Mouse (Mus musculus) G1E (cell line): ENCODE data around the gene Kdelc2. TPM values are rescaled to one million over a fixed set of nuclear protein-coding genes. Genes with fewer than 3 reads are reported as not detected.

Experiments
- ATAC-seq: 2 replicates; pipeline ENCODE4 v1.8.0; 2016; ENCODE audit warnings: mild to moderate bottlenecking; ENCODE audit not compliant: insufficient number of reproducible peaks, poor library complexity, low FRiP score, severe bottlenecking; ENCODE audit errors: extremely low read depth
- DNase-seq: peaks from one replicate; pipeline ENCODE4 v3.0.0; 2012; ENCODE audit warnings: low spot score
- H3K27me3 ChIP-seq: 2 replicates; pipeline ENCODE4 v1.6.1; 2012; ENCODE audit warnings: mild to moderate bottlenecking, low read length, inconsistent platforms; ENCODE audit not compliant: insufficient read depth
- H3K36me3 ChIP-seq: replicated peaks from 2 replicates; pipeline ENCODE3; 2012; ENCODE audit warnings: mild to moderate bottlenecking, inconsistent platforms
- H3K4me1 ChIP-seq: 2 replicates; pipeline ENCODE4 v1.6.1; 2012; ENCODE audit warnings: low read depth, low read length, inconsistent platforms, mixed read lengths; ENCODE audit not compliant: insufficient read depth
- H3K4me3 ChIP-seq: 2 replicates; pipeline ENCODE4 v1.5.1; 2012; ENCODE audit warnings: low read depth, mild to moderate bottlenecking, inconsistent platforms, low read length, moderate library complexity, mixed read lengths
- H3K9me3 ChIP-seq: replicated peaks from 2 replicates; pipeline ENCODE4 v1.6.1; 2012; ENCODE audit warnings: inconsistent platforms
- CTCF ChIP-seq: IDR thresholded peaks from 2 replicates; pipeline ENCODE4 v1.5.1; 2012; ENCODE audit warnings: low read depth, low read length, inconsistent platforms, mixed read lengths
- GATA1 ChIP-seq: IDR thresholded peaks from 2 replicates; pipeline ENCODE4 v1.6.1; 2012; ENCODE audit warnings: borderline replicate concordance, low read length, inconsistent platforms, mixed read lengths
- GATA2 ChIP-seq: IDR thresholded peaks from 2 replicates; pipeline ENCODE4 v1.6.1; 2012; ENCODE audit warnings: low read depth, low read length, inconsistent platforms, borderline replicate concordance
- POLR2AphosphoS5 ChIP-seq: IDR thresholded peaks from 2 replicates; pipeline ENCODE4 v1.6.1; 2012; ENCODE audit warnings: low read depth, low read length, inconsistent platforms; ENCODE audit not compliant: insufficient replicate concordance
- TAL1 ChIP-seq: conservative IDR thresholded peaks from 2 replicates; pipeline ENCODE4 v1.6.1; 2012; ENCODE audit warnings: low read depth, low read length, inconsistent platforms, mixed read lengths
- polyA plus RNA-seq: library from polyadenylated mRNA; stranded (reverse); fragments of >175 nt; gene quantifications from 2 replicates; pipeline ENCODE4 v1.2.3, GENCODE M21; 2012
- total RNA-seq, 2 experiments: library from RNA; stranded (forward) in 1 of 2; stranded (reverse) in 1 of 2; fragments of 200-1000 nt in 1 of 2; fragments of >200 nt in 1 of 2; fragmentation: Nextera tagmentation in 1 of 2; gene quantifications; 2 replicates each; pipeline ENCODE4 v1.2.3; 2014 to 2017

Gene Kdelc2
- total and polyA plus RNA-seq, 3 experiments, result 0.05 TPM; not detected in 2

DNA sequence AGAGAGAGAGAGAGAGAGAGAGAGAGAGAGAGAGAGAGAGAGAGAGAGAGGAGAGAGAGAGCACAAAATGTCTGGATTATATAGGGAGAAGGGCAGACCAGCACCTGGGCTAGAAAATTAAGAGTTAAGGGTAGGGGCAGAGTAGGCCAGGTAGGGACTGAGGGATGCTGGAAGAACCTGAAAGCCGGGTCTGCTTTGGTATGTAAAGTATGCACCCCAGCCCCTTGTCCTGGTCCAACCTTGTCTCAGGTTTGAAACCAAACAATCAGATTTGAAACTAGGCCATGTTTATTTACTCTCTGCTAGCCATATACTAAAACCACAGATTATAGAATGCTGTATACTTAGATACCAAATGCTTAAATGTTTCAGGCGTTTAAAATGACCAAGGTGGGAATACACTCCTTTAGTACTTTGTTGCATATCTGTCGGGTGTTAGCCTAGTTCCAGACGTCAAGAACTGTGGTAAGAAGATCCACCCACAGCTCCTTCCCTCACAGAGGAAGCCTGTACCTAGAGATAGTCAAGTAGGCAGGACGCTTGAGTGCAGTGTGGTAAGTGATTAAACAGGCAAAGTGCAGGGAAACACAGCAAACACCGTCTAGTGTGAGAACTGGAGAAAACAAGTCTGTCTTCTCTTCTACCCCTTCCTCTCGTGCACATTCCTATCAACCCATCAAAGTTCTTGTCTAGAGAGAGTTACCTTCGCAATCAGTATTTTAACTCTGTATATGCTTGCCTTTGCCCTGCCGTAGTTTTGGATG, 38.5 kb downstream of the Kdelc2 start:
- TF ChIP-seq POLR2AphosphoS5, result no peak
- TF ChIP-seq TAL1, result no peak
- no peak for TF ChIP-seq GATA1
- TF ChIP-seq CTCF, result no peak
- TF ChIP-seq GATA2, result no peak
- ATAC-seq (no peak), DNase-seq (no peak)
- Histone ChIP-seq H3K36me3 (no peaks in the 10 kb centered on the region), H3K9me3 (no peaks in the 10 kb centered on the region), H3K27me3 (peaks cover 30% of the 10 kb centered on the region), H3K4me1 (peaks cover 2% of the 10 kb centered on the region; the same call in 1 of the 2 replicates), H3K4me3 (no peak overlapping the region)

DNA sequence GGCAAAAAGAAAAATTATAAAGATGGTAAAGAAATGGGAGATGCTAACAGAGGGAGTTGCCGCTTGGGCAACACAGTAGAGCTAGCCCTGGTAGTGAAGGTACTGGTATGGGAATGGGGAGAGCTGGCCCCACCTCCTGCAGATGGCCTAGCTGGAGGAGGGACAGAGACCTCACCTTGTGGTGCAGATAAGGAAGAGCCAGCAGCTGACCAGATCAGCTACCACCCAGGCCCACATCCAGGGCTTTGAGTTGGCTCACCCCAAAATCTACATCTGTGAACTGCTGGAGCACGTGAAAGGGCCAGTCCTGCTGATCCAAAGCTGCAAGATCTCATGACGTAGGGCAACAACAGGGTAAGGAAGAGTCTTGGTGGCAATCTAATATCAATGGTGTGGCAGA, 42.9 kb downstream of the Kdelc2 start:
- Histone ChIP-seq H3K9me3 (no peaks in the 10 kb centered on the region), H3K4me3 (no peak overlapping the region), H3K27me3 (peaks cover 28% of the 10 kb centered on the region), H3K36me3 (no peaks in the 10 kb centered on the region), H3K4me1 (peaks cover 2% of the 10 kb centered on the region; the same call in 1 of the 2 replicates)
- TF ChIP-seq CTCF (no peak), POLR2AphosphoS5 (no peak), TAL1 (no peak), GATA2 (no peak), GATA1 (no peak)
- ATAC-seq, result no peak
- DNase-seq, result no peak

DNA sequence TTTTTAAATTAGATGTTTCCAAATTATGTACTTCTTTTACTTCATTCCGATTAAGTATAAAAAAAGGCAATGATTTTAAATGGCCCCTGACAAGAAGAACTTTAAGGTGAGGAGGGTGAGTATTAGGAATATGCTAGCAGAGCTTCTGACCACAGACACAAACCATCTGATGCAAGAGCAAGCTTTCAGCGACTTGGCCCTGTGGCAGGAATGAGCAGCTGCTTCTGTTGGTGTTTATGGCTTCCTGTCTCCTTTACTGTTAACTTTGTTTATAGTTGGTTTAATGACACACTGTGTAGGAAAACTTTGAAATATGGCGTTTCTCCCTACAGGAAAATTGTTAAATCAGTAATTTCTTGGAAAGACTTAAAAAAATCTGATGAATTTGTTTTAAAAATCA, 43.8 kb downstream of the Kdelc2 start:
- Histone ChIP-seq H3K27me3 (peaks cover 25% of the 10 kb centered on the region), H3K36me3 (no peaks in the 10 kb centered on the region), H3K4me3 (no peak overlapping the region), H3K9me3 (no peaks in the 10 kb centered on the region), H3K4me1 (no peaks in the 10 kb centered on the region)
- no peak for ATAC-seq
- no peak for DNase-seq
- TF ChIP-seq GATA2 (no peak), GATA1 (no peak), TAL1 (no peak), CTCF (no peak), POLR2AphosphoS5 (no peak)

DNA sequence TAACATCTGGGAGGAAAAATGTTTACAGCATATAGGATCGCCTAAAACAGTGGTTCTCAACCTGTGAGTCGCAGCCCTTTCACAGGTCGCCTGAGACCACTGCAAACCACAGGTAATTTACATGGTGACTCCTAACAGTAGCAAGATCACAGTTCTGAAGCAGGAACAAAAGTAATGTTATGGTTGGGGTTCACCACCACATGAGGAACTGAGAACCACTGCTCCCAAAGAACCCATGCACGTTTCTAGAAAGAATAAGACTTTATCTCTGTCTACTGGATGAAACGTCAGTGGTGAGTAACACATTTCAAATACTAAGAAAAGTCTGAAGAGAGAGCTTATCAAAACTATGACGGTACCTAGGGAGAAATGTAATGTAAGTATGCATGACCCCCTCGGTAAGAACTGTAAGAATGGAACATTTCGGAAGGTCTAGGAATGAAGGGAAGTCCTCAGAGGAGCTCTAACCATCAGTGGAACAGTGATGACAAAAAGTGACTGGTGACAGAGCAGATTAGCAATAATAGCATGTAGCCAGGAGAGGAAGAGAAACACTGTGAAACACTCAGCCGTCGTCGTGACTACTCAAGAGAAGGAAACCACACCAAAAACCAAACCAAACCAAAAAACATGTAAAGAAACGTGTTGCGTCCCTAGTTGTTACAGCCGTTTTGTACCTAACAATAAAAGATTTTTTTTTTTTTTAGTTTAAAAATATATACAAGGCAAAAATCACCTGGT, 52.2 kb downstream of the Kdelc2 start:
- ATAC-seq (no peak), DNase-seq (no peak)

DNA sequence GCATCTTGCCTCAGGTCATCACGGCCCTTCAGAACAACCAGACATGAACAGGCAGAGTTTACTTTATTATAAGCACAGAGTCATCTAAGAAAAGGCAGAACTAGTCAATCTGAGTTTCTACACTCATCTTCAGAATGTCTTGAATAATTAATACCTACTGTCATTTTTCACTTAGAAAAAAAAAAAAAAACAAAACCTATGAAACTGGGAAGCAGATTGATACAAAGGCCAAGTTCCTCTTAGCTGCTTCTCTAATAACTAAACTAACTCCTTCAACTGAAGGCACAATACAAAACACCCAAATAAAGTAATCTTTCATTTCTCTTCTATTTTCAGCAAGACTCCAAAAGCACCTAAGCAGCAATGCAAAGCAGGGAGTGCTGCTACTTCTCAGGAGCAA, 66.8 kb downstream of the Kdelc2 start:
- DNase-seq (no peak), ATAC-seq (no peak)
- Histone ChIP-seq H3K4me1 (no peaks in the 10 kb centered on the region), H3K9me3 (no peaks in the 10 kb centered on the region), H3K4me3 (no peak overlapping the region), H3K27me3 (no peaks in the 10 kb centered on the region), H3K36me3 (peaks cover 67% of the 10 kb centered on the region)
- no peak for TF ChIP-seq POLR2AphosphoS5
- no peak for TF ChIP-seq TAL1
- TF ChIP-seq CTCF, result no peak
- no peak for TF ChIP-seq GATA2
- no peak for TF ChIP-seq GATA1

More for the DNA sequence above, 52.2 kb downstream of the Kdelc2 start:
- Histone ChIP-seq H3K4me3 (no peak overlapping the region), H3K36me3 (peaks cover 36% of the 10 kb centered on the region), H3K4me1 (no peaks in the 10 kb centered on the region), H3K9me3 (no peaks in the 10 kb centered on the region), H3K27me3 (no peaks in the 10 kb centered on the region)
- TF ChIP-seq POLR2AphosphoS5 (no peak), TAL1 (no peak), CTCF (no peak), GATA2 (no peak), GATA1 (no peak)

Other genes starting within 250 kb of the Kdelc2 start
- gene Ddx10, start 136.0 kb upstream of the Kdelc2 start, total RNA-seq (2014; fragmentation: Nextera tagmentation), result 64.9 and 73.8 TPM in 2 replicates
- gene Ddx10, start 136.0 kb upstream of the Kdelc2 start, total RNA-seq (2017), result 45.0 and 52.4 TPM in 2 replicates
- 12.3 and 15.6 TPM in 2 replicates for gene Ddx10, start 136.0 kb upstream of the Kdelc2 start, polyA plus RNA-seq
- gene Exph5, start 82.4 kb upstream of the Kdelc2 start, total RNA-seq (2014; fragmentation: Nextera tagmentation), result not detected in 2 replicates
- gene Exph5, start 82.4 kb upstream of the Kdelc2 start, total RNA-seq (2017), result 0.11 and 0.23 TPM in 2 replicates
- gene Exph5, start 82.4 kb upstream of the Kdelc2 start, polyA plus RNA-seq, result not detected in 2 replicates
- gene 4930550C14Rik, start 18.3 kb downstream of the Kdelc2 start, total RNA-seq (2014; fragmentation: Nextera tagmentation), result not detected in 2 replicates
- gene 4930550C14Rik, start 18.3 kb downstream of the Kdelc2 start, total RNA-seq (2017), result 0.06 TPM in 1 of 2 replicates, not detected in the other
- gene 4930550C14Rik, start 18.3 kb downstream of the Kdelc2 start, polyA plus RNA-seq, result not detected in 2 replicates
- gene Atm, start 152.7 kb downstream of the Kdelc2 start, total RNA-seq (2014; fragmentation: Nextera tagmentation), result 77.4 and 78.2 TPM in 2 replicates
- gene Atm, start 152.7 kb downstream of the Kdelc2 start, total RNA-seq (2017), result 49.0 and 51.8 TPM in 2 replicates
- gene Atm, start 152.7 kb downstream of the Kdelc2 start, polyA plus RNA-seq, result 1.1 and 1.4 TPM in 2 replicates
- 68.5 and 70.7 TPM in 2 replicates for gene Npat, start 153.0 kb downstream of the Kdelc2 start, total RNA-seq (2014; fragmentation: Nextera tagmentation)
- 40.4 and 44.6 TPM in 2 replicates for gene Npat, start 153.0 kb downstream of the Kdelc2 start, total RNA-seq (2017)
- 1.1 and 1.7 TPM in 2 replicates for gene Npat, start 153.0 kb downstream of the Kdelc2 start, polyA plus RNA-seq
- gene Acat1, start 226.4 kb downstream of the Kdelc2 start, total RNA-seq (2014; fragmentation: Nextera tagmentation), result 43.6 and 44.2 TPM in 2 replicates
- 75.3 and 76.7 TPM in 2 replicates for gene Acat1, start 226.4 kb downstream of the Kdelc2 start, total RNA-seq (2017)
- 118 and 124 TPM in 2 replicates for gene Acat1, start 226.4 kb downstream of the Kdelc2 start, polyA plus RNA-seq